Mouse (Mus musculus) WW6 (cell line): ENCODE data around the gene 3110021N24Rik.
A peak's percentile ranks its signal among the peaks of the same experiment; 100 is the strongest.
"Not testable (repeated sequence)": the region's sequence is repeated elsewhere in the genome, so short reads cannot be mapped to it uniquely, and the experiment has no call there.

Experiments
- DNase-seq: peaks from one replicate; pipeline ENCODE4 v3.0.0-alpha.2; 2013; ENCODE audit warnings: low read depth, low spot score

Gene 3110021N24Rik

DNA sequence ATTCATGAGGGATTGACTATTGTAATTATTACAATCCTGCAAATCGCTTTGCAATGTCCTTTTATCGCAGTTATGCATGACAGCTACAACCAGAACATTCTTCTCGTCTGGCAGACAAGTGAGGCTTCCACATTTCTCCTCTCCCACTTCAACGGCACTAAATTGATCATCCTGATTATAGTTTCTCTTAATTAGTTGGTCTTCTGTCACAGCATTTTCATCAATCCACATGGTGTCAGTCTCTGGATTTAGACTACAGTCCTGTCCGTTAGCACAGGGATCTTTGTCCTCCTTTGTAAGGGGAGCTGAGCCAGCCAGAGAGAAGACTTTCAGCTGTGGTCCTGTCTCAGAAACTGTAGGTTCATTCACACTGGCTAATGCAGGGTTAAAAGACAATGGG lies at the start of gene 3110021N24Rik:
Gene 3110021N24Rik, plus strand, starts transcription at position 301 of the 400 bp plus-strand sequence.
- DNase-seq, result no peak

DNA sequence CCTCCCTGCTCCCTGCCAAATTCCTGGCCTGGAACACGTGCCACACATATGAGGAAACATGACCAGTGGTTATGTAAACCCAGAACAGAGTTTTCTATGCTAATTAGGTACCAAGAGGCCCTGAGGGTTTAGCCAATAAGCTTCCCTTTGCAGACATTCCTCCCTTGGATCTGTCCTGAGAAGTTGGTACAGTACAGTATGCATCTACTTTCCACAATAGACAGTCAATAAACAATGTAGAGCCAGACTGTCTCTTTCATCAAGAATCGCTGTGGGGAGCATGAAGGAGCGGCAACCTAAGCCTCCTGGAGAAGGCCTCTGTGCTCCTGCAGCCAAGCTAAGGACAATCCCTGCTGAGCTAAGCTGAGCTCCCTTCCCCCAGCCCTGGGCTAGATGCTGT lies 33.3 kb upstream of the 3110021N24Rik start:
- DNase-seq, result no peak

DNA sequence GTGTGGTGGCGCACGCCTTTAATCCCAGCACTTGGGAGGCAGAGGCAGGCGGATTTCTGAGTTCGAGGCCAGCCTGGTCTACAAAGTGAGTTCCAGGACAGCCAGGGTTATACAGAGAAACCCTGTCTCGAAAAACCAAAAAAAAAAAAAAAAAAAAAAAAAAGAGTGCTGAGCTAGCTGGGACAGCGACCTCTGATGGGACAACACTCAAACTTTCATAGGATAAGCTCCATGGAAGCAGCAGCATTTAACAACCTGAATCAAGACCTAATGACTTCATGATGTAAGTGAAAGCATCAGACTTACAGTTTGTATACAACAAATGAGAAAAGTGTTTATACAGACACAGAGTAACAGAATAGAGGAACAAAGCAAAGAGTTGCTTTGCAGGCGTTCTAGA lies 32.4 kb upstream of the 3110021N24Rik start:
- DNase-seq, result not testable (repeated sequence)

DNA sequence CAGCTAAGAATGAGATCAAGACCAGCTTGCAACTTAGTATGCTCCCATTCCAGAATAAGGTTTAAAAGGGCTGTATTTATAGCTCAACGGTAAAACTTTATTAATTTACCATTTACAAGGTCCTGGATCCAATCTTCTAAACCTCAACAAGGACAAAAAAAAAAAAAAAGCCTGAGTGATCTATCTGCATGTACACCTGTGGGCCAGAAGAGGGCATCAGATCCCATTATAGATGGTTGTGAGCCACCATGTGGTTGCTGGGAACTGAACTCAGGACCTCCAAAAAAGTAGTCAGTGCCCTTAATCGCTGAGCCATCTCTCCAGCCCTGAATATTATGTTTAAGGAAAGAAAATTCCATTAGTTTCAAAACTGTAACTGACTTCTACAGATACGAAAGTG lies 29.0 kb upstream of the 3110021N24Rik start:
- DNase-seq, result no peak

DNA sequence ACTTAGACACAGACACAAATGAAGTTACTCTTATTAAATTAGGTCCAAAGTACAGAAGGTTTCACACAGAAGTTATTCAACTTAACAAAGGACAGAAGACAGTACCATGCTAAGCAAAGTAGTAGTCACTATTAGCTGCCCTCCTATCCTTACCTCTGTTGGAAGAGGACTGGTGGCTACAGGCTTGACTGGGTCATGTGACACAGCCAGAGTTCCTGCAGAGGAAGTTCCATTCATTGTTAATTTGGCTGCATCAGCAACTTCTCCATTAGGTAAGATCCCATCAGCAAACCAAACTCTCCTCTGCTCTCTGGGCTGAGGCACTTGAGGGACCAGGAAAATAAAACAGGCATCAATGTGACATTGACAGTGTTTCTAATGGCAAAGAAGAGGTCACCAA lies 28.0 kb upstream of the 3110021N24Rik start:
- no peak for DNase-seq

DNA sequence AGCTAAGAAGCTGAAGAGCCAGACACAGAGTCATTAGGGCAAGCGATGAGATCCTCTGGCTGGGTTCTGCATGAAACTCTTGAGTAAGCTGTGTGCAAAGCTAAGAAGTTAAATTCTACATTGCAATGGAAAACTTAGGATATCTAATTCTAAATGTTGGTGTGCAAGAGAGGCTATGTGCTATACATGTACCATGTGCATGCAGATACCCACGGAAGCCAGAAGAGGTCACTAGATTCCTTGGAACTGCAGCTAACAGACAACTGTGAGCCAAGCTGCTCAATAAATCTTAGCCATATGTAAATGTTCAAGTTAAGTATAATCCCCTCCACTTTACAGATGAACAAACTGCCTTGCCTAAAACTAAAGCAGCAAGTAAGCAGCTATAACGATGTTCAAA lies 22.5 kb upstream of the 3110021N24Rik start:
- no peak for DNase-seq

DNA sequence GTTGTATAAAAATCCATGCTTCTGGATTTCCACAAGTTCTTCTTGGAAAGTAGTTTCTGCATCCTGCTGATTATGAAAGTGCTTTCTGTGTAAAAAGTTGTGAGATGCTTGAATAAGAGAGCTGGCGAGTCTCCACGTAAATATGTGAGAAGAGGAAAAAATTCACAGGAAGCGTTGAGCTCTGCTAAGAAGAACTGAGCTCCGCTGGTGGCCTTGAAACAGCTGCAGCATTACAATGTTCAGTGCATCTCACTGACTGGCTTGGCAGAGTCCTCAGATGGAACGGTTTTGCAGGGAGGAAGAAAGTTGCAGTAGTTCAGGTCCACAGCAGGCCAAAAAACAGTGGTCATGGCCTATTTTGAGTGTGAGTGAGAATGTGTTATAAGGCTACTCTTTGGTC lies 11.2 kb upstream of the 3110021N24Rik start:
- DNase-seq, result no peak

DNA sequence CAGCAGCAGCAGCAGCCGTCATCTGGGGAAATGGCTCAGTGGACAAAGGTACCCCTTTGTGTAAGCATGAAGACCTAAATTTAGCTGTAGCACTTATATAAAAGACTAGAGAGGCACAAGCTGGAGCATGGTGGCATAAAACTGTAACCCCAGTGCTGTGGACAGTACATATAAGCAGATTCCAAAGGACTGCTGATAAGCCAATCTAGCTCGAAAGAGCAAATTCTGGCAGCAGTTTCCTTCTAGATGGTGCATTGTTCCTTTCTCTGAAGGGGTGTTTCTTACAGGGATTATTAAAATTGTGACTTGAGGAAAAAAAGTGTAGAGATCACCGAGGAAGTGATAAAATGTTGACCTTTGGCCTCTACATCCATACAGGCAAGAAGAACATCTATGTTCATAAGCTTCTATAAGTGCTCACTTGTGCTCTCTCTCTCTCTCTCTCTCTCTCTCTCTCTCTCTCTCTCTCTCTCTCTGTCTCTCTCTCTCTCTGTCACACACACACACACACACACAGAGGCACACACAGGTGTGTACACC lies 1.9 kb downstream of the 3110021N24Rik start:
- no peak for DNase-seq

DNA sequence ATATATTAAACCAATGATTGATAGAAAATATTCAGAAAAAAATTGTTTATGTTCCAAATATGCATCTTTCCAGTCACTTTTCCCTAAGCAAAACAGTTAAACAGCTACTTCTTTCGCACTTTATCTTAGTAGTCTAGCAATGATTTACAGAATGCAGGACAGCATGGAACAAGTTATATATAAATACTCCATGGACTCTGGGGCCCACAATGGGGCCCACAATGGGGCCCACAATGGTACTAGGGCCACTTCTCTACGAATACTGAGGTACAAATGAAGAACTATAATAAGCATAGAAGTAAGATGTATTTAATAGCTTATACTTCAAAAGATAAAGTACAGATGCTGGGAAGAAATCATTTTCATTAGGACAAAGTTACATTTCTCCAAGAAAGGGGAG lies 4.7 kb downstream of the 3110021N24Rik start:
- no peak for DNase-seq

DNA sequence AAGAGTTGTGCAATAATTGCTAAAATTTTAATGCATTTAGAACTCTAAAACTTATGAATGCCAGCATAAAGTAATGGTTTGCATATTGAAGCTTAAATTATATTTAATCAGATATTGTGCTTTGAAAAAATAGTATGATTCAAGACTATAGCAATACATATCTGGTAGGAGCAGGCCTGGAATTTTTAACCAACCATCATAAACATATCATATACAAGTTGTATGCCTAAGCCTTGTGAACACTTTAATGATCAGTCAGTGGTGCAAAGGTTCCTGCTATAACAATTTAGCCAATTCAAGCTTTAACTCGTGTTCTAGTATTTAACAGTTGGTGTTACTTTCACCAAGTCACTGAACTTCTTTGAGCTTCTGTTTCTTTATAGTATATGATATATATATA lies 11.0 kb downstream of the 3110021N24Rik start:
- DNase-seq, result no peak

DNA sequence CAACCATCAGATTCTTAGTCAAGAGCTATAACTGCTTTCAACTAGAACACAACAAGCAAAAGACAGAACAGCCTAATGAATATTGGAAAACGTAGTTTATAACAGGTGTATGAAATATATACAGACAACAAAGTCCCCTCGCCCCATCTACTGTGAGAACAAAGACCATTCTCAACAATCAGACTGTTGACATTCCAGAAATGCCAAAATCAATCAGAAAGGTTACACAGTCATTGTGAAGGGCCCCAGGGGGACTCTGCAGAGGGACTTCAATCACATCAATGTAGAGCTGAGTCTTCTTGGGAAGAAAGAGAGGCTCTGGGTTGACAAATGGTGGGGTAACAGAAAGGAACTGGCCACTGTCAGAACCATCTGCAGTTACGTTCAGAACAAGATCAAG lies 12.1 kb downstream of the 3110021N24Rik start:
- DNase-seq, result no peak

DNA sequence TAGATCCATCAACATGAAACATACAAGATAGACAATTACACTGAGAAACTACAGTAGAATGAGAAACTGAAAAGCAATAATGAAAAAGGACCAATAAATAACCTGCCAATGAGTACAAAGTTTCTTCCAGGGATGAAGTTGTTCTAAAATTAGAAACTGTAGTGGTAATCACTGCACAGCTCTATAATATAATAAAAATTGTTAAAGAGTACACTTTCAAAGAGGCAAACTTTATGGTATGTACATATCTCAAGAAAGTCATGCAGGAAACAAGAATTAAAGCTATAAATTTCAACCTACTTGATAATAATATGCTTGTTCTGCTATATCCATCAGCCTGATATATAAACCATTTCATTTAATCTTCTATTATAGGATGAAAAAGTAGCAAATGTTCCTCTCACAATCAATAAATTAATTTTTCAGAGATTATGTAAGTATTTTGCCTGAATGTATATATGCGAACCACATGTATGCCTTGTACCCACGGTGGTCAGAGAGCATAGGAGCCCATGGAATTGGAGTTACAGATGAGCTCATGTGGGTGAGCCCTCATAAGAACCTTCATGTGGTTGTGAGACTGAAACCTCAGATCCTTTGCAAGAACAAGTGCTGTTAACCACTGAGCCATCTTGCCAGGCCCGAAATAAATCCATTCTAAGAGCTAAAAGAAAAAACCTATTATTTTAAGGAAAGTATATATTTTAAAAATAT lies 26.9 kb downstream of the 3110021N24Rik start:
- DNase-seq, result no peak

DNA sequence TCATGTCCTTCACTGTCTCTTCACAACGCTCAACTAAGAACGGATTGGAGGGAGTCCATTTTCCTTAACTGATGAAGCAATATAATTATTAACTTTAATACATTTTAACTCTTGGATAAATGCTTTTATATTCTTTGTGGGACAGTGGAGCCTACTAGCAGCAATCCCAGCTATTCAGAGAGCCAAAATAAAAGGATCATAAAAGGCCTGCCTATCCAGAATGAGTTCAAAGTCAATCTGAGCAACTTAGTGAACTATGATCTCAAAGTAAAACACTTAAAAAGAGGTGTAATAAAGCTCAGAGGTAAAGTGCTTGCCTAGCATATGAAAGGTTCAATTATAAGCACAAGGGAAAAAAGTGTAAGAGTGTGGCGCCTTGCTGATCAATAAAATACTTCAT lies 40.1 kb downstream of the 3110021N24Rik start:
- no peak for DNase-seq

DNA sequence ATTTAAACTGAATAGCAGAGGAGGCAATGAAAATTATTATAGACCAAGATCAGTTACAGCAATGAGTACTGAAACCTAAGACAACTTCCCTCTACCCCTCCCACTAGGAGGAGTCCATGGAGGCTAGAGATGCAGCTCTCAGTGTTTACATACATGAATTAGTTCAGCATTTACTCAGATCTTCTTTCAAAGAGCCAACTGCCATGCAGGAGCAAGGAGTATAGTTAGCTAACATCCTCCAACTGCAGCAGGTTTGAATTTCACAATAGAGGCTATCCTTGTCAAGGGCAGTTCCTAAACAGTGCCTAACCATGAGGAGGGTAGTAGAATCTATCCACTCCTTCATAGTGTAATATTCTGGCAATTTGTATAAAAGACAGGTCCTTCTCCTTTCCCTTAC lies 49.1 kb downstream of the 3110021N24Rik start:
- DNase-seq, result no peak

DNA sequence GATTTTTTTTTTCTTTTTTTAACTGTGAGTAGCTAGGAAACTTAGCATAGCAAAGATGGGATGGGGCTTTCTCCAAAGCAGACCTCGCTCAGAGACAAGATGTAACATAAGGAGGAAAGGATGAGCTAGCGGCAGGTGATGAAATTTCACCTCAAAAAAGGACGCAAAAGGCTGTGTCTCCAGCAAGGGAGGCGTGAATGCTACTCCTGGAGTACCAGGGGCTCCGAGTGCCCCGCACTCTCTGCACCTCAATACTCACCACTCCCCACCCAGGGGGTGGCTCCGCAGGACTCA lies 60.3 kb downstream of the 3110021N24Rik start:
- peak; percentile 31 for DNase-seq

DNA sequence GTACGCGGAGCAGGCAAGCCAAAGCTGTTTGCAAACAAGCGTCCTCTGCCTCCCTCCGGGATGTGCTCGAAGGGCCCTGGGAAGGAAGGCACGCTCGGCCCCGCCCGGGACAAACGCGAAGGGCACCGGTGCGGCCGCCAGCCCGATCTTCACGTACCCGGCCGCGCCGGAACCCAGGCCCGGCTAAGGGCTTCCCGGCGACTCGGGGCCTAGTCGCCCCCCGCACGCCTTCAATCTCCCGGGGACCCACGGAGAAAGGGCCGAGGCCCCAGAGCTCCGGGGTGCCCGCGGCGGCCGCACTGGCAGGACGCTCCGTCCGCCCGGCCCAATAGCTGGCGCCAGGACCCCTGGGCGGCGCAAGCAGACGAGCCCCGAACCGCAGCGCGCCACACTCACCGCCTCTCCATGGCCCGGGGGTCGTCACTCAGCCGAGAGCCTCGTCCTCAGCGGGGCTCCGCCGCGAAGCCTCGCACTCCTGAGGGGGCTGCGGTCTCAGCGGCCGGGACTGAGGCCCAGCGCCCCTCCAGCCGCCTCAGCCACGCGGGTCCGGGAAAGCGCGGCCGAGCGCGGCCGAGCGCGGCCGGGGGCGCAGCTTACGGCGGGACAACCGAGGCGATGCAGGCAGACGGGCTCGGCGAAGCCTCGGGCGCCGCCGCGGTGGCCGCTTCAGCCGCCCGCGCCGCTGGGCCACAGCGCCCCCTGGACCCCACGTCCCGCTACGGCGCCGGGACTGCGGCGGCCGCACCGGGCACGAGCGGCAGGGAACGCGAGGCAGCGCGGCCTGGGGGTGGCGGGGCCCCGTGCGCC lies 60.8 kb downstream of the 3110021N24Rik start, which contains the start of gene Zfyve9:
Gene Zfyve9, minus strand, starts transcription at position 742 of the 807 bp plus-strand sequence.
- DNase-seq, result peak; percentile 31

DNA sequence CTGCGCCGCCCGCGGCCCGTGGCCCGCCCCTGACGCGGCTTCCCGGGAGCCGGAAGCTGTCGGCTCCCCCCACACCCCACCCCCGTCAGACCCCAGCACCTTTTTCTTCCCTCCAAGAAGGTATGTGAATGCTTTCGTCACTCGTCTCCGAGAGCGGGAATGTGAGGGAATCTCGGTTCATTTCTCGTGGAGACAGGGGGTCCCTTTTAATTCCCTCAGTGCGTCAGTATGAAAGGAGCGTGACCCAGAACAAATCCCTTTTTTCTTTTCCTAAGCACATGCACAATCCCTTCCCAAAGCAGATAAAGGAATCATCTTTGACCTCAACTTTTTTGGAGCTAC lies 61.4 kb downstream of the 3110021N24Rik start:
- DNase-seq, result peak; percentile 45

DNA sequence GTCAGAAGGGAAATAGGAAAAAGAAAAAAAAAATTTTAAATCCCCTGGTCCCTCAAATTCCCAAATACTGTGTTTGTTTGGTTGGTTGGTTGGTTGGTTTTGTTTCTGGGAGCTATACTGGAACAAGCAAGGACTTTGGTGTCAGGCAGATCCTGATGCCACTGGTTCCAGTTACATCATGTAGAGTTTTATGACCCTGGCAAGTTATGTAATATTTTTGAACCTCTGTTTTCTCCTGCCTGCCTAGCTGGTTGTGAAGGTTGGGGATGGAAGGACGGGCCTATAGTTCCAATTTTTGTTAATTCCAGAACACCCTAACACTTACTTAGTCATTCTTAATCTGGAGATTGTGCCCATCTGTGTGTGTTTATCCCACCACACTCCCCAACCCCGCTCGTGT lies 62.1 kb downstream of the 3110021N24Rik start:
- no peak for DNase-seq

DNA sequence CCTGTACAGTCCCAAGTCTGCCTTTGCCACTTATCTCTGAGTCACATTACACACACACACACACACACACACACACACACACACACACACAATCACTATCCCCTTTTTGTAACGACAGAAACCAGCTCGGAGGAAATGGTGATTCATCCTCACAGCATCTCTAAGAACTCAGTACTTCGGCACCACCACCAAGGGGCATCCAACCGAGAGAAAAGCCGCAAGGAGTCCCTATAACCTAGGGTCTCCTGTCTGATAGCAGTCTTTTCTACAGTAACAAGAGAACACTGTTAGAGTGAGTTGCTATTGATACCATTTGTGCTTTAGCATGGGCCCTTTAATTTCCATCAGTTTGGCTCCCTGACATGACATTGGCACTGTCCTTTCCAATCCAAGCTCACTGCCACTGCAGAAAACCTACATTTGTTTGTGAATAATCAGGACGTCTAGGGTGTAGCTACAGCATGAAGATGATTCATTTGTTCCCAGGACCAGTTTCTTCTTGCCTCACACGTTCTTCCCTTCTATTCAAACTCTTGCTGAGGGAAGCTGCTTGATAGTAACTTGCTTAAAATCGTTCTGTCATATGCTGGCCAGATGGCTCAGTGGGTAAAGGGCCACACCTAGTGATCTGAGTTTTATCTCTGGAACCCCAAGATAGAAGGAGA lies 63.1 kb downstream of the 3110021N24Rik start:
- DNase-seq, result no peak

DNA sequence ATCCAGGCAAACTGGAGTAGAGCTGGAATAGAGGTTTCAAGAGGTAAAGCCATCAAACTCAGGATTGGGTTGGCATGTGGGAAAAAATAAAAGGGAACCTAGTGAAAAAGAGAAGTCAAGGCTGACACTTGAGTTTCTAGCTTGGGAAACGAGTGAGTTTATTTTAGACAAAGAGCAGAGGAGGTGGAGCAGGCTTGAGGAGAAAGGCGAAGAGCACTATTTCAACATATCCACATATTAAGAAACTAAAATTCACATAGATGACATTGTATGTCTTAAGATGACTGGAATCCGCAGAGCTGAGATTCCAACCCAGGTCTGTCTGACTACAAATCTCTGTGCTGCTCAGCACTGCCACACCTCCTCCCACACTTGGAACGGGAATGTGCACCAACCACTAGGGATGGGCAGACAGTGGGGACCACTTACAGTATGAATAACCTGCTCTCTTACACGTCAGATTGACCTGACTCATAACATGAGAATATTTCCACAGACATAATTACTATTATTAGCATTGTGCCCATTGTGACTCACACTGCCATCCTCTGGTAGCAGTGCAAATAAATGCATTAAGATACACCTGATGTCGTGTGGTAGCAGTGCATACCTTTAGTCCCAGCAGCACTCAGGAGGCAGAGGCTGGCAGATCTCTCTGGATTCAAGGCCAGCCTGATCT lies 69.9 kb downstream of the 3110021N24Rik start:
- no peak for DNase-seq

DNA sequence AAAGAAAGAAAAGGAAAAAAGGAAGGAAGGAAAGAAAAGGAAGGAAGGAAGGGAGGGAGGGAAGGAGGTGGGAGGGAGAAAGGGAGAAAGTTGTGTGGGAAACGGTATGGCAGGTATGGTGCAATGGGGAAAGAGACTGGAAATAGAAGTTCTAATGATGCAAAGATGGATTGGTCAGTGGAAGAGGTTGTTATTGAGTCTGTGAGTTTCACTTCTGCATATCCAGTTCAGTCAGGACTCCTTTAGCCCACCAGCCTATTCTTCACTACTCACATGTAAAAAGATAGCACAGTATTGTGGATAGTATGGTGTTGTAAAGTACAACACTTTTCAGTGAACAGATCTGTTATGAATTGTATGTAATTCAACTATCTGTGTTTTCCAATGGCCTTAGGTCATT lies 71.1 kb downstream of the 3110021N24Rik start:
- no peak for DNase-seq

DNA sequence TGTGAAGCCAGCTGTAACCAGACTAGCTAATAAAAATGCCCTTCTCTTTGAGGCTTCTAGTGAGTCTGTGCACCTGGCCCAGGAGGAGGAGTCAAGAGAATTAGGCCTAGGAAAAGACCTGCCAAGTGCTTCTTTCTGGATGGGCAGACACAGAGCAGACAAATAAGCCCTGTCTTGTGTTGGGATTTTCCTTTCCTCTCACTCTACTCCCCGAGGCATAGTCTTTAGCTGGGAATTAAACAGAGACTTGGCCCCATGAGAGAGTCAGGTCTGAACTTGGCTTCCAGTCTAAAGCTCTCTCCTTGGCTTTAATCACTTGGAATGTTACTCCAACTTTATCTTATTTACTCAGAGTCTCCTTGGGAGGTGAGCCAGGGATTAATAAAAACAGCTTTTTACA lies 74.5 kb downstream of the 3110021N24Rik start:
- DNase-seq, result no peak
